Mouse (Mus musculus): ENCODE results near the gene Insrr. TPM values are rescaled to one million over a fixed set of nuclear protein-coding genes. Genes with fewer than 3 reads are reported as not detected.

Insrr gene
- polyA plus RNA-seq, 1 experiment from 2014 or later: 1.4 TPM

- no peak overlapping the region for H3K4me3 ChIP-seq
- peak overlapping the region; percentile 20; the same call in 1 of the 2 replicates for H3K4me2 ChIP-seq
- H3K4me1 ChIP-seq (replicated peaks): peaks cover 25% of the 10 kb centered on the region
- ATAC-seq (ENCODE audit: low FRiP score): no peak
- H3K36me3 ChIP-seq: no peaks in the 10 kb centered on the region
- H3K27ac ChIP-seq: peak overlapping the region; percentile 53
- peaks cover 52% of the 10 kb centered on the region for H3K27me3 ChIP-seq
- WGBS: 39% methylated on average over 10 of the region's 10 CpGs
- no peaks in the 10 kb centered on the region for H3K9me3 ChIP-seq
- no peak overlapping the region for H3K9ac ChIP-seq
Observed at GRCm38 (mm10) chr3:87764506-87764905, 32.2 kb upstream of the Insrr start.

GRCm38 (mm10) chr3:87765091-87765490 is 31.7 kb upstream of the Insrr start:
- peaks cover 25% of the 10 kb centered on the region for H3K4me1 ChIP-seq (replicated peaks)
- H3K9ac ChIP-seq: no peak overlapping the region
- no peak overlapping the region for H3K4me3 ChIP-seq
- no peak overlapping the region; the same call in 1 of the 2 replicates for H3K4me2 ChIP-seq
- H3K36me3 ChIP-seq: no peaks in the 10 kb centered on the region
- H3K27ac ChIP-seq: peak overlapping the region; percentile 53
- H3K9me3 ChIP-seq: no peaks in the 10 kb centered on the region
- WGBS: 19% methylated on average over 10 of the region's 10 CpGs
- ATAC-seq (ENCODE audit: low FRiP score): no peak
- peaks cover 57% of the 10 kb centered on the region for H3K27me3 ChIP-seq

- no peak for ATAC-seq (ENCODE audit: low FRiP score)
- H3K9ac ChIP-seq: no peak overlapping the region
- peaks cover 25% of the 10 kb centered on the region for H3K4me1 ChIP-seq (replicated peaks)
- no peaks in the 10 kb centered on the region for H3K36me3 ChIP-seq
- no peak overlapping the region for H3K27ac ChIP-seq
- H3K4me3 ChIP-seq: no peak overlapping the region
- no peaks in the 10 kb centered on the region for H3K9me3 ChIP-seq
- H3K27me3 ChIP-seq: peaks cover 57% of the 10 kb centered on the region
- WGBS: 67% methylated on average over 5 of the region's 5 CpGs
- H3K4me2 ChIP-seq: peak overlapping the region; percentile 26; the same call in 1 of the 2 replicates
Observed at GRCm38 (mm10) chr3:87765631-87766283, 31.0 kb upstream of the Insrr start.

- 81% methylated on average over 3 of the region's 3 CpGs for WGBS
- Histone ChIP-seq H3K27me3 (peaks cover 61% of the 10 kb centered on the region), H3K9ac (no peak overlapping the region), H3K4me1 (replicated peaks) (peaks cover 30% of the 10 kb centered on the region), H3K4me2 (peak overlapping the region; percentile 26), H3K36me3 (no peaks in the 10 kb centered on the region), H3K4me3 (no peak overlapping the region), H3K27ac (no peak overlapping the region), H3K9me3 (no peaks in the 10 kb centered on the region)
- ATAC-seq (ENCODE audit: low FRiP score): no peak
Observed at GRCm38 (mm10) chr3:87766284-87766667, 30.5 kb upstream of the Insrr start.

- Histone ChIP-seq H3K27me3 (peaks cover 67% of the 10 kb centered on the region), H3K4me2 (peak overlapping the region; percentile 42), H3K36me3 (no peaks in the 10 kb centered on the region), H3K4me3 (peak overlapping the region; percentile 27), H3K9me3 (no peaks in the 10 kb centered on the region), H3K9ac (peak overlapping the region; percentile 35; the same call in 1 of the 2 replicates), H3K27ac (no peak overlapping the region; the same call in 1 of the 2 replicates), H3K4me1 (replicated peaks) (peaks cover 41% of the 10 kb centered on the region)
- ATAC-seq (ENCODE audit: low FRiP score): no peak
- WGBS: 66% methylated on average over 8 of the region's 8 CpGs
Observed at GRCm38 (mm10) chr3:87767764-87768163, 29.0 kb upstream of the Insrr start.

- H3K27me3 ChIP-seq: peaks cover 67% of the 10 kb centered on the region
- ATAC-seq (ENCODE audit: low FRiP score): no peak
- H3K36me3 ChIP-seq: no peaks in the 10 kb centered on the region
- 51% methylated on average over 6 of the region's 6 CpGs for WGBS
- peak overlapping the region; percentile 27 for H3K4me3 ChIP-seq
- H3K4me1 ChIP-seq (replicated peaks): peaks cover 43% of the 10 kb centered on the region
- no peak overlapping the region; the same call in 1 of the 2 replicates for H3K27ac ChIP-seq
- H3K9ac ChIP-seq: peak overlapping the region; percentile 43; the same call in 1 of the 2 replicates
- no peaks in the 10 kb centered on the region for H3K9me3 ChIP-seq
- H3K4me2 ChIP-seq: peak overlapping the region; percentile 42
Observed at GRCm38 (mm10) chr3:87768431-87768830, 28.3 kb upstream of the Insrr start.

- peaks cover 40% of the 10 kb centered on the region for H3K4me1 ChIP-seq (replicated peaks)
- peak overlapping the region; percentile 42 for H3K4me2 ChIP-seq
- no peak overlapping the region; the same call in 1 of the 2 replicates for H3K27ac ChIP-seq
- H3K36me3 ChIP-seq: no peaks in the 10 kb centered on the region
- ATAC-seq (ENCODE audit: low FRiP score): no peak
- H3K27me3 ChIP-seq: peaks cover 66% of the 10 kb centered on the region
- 2% methylated on average over 36 of the region's 37 CpGs for WGBS
- H3K9me3 ChIP-seq: no peaks in the 10 kb centered on the region
- peak overlapping the region; percentile 27 for H3K4me3 ChIP-seq
- H3K9ac ChIP-seq: peak overlapping the region; percentile 43; the same call in 1 of the 2 replicates
Observed at GRCm38 (mm10) chr3:87768844-87769243, 27.9 kb upstream of the Insrr start.

- Histone ChIP-seq H3K4me1 (replicated peaks) (peaks cover 35% of the 10 kb centered on the region), H3K9ac (no peak overlapping the region), H3K27me3 (peaks cover 63% of the 10 kb centered on the region), H3K4me2 (no peak overlapping the region), H3K9me3 (no peaks in the 10 kb centered on the region), H3K36me3 (no peaks in the 10 kb centered on the region), H3K4me3 (no peak overlapping the region), H3K27ac (no peak overlapping the region)
- 87% methylated on average over 8 of the region's 8 CpGs for WGBS
- ATAC-seq (ENCODE audit: low FRiP score): no peak
Observed at GRCm38 (mm10) chr3:87769506-87769905, 27.2 kb upstream of the Insrr start.

GRCm38 (mm10) chr3:87770280-87770679 is 26.5 kb upstream of the Insrr start:
- Histone ChIP-seq H3K4me2 (no peak overlapping the region), H3K4me3 (no peak overlapping the region), H3K9ac (no peak overlapping the region), H3K9me3 (no peaks in the 10 kb centered on the region), H3K36me3 (no peaks in the 10 kb centered on the region), H3K27ac (no peak overlapping the region), H3K27me3 (peaks cover 55% of the 10 kb centered on the region), H3K4me1 (replicated peaks) (peaks cover 38% of the 10 kb centered on the region)
- no peak for ATAC-seq (ENCODE audit: low FRiP score)
- 0% methylated on average over 4 of the region's 4 CpGs for WGBS

- no peaks in the 10 kb centered on the region for H3K36me3 ChIP-seq
- H3K27ac ChIP-seq: no peak overlapping the region
- no peak for ATAC-seq (ENCODE audit: low FRiP score)
- H3K4me2 ChIP-seq: no peak overlapping the region
- 31% methylated on average over 6 of the region's 6 CpGs for WGBS
- H3K9me3 ChIP-seq: no peaks in the 10 kb centered on the region
- H3K4me1 ChIP-seq (replicated peaks): peaks cover 46% of the 10 kb centered on the region
- H3K9ac ChIP-seq: no peak overlapping the region
- H3K4me3 ChIP-seq: no peak overlapping the region
- peaks cover 47% of the 10 kb centered on the region for H3K27me3 ChIP-seq
Observed at GRCm38 (mm10) chr3:87771088-87771487, 25.7 kb upstream of the Insrr start.

- Histone ChIP-seq H3K9ac (peak overlapping the region; percentile 43), H3K27ac (peak overlapping the region; percentile 70), H3K9me3 (no peaks in the 10 kb centered on the region), H3K27me3 (0 out of 2 replicates have a peak, but pooled peaks cover 8% of the 10 kb centered on the region), H3K4me3 (no peak overlapping the region), H3K36me3 (no peaks in the 10 kb centered on the region), H3K4me1 (replicated peaks) (peaks cover 48% of the 10 kb centered on the region), H3K4me2 (peak overlapping the region; percentile 37)
- ATAC-seq (ENCODE audit: low FRiP score): 0 out of 2 replicates have a peak, but pooled peaks have one; percentile 26
- WGBS: 39% methylated on average over 23 of the region's 23 CpGs
Observed at GRCm38 (mm10) chr3:87778283-87778682, 18.5 kb upstream of the Insrr start.

GRCm38 (mm10) chr3:87779086-87779485 is 17.7 kb upstream of the Insrr start:
- 0 out of 2 replicates have a peak, but pooled peaks have one; percentile 30 for ATAC-seq (ENCODE audit: low FRiP score)
- no peak overlapping the region for H3K4me2 ChIP-seq
- no peak overlapping the region for H3K4me3 ChIP-seq
- no peaks in the 10 kb centered on the region for H3K9me3 ChIP-seq
- H3K27ac ChIP-seq: peak overlapping the region; percentile 70
- 0 out of 2 replicates have a peak, but pooled peaks cover 8% of the 10 kb centered on the region for H3K27me3 ChIP-seq
- H3K4me1 ChIP-seq (replicated peaks): peaks cover 49% of the 10 kb centered on the region
- WGBS: 29% methylated on average over 2 of the region's 2 CpGs
- H3K9ac ChIP-seq: peak overlapping the region; percentile 43; the same call in 1 of the 2 replicates
- H3K36me3 ChIP-seq: no peaks in the 10 kb centered on the region
